Comparison of ENCODE assay signal across 12 mouse cellular contexts in genomic region chr15:103462539-103463261, GRCm38 (mm10). TPM values are rescaled to one million over a fixed set of nuclear protein-coding genes. Genes with fewer than 3 reads are reported as not detected.
DNase-seq lines count a peak whose midpoint lies in the region; ATAC-seq and TF ChIP-seq lines count a peak whose summit lies in the region.
"Had no signal": no experiment of that assay in that cellular context is flagged by ENCODE, and none has a peak within 500 bp of the region (broad histone marks: within the 10 kb centered on the region; RNA-seq: fewer than 3 reads in every experiment).

No protein-coding gene starts in this region.

- no peak for TF ChIP-seq CTCF in kidney, adult 2 months (conservative IDR thresholded peaks at IDR 0.05; ENCODE audit: insufficient read depth, insufficient read length, low read depth, low read length)
- TF ChIP-seq CTCF in midbrain, postnatal 0 days (IDR thresholded peaks at IDR 0.05), result no peak

- 71% methylated on average over 7 of the region's 7 CpGs for WGBS in kidney, adult 2 months
- WGBS in midbrain, postnatal 0 days, result 62% methylated on average over 7 of the region's 7 CpGs
- 65% methylated on average over 7 of the region's 7 CpGs for WGBS in midbrain, embryonic 16.5 days
- WGBS in stomach, embryonic 15.5 days, result 41% methylated on average over 7 of the region's 7 CpGs

- no peak overlapping the region for H3K4me2 ChIP-seq in midbrain, postnatal 0 days (ENCODE audit: low read depth, low read length, poor library complexity, severe bottlenecking)
- H3K4me2 ChIP-seq in midbrain, embryonic 16.5 days (ENCODE audit: low read length), result no peak overlapping the region
- no peak overlapping the region; the same call in 1 of the 2 replicates for H3K4me2 ChIP-seq in stomach, embryonic 15.5 days
- H3K4me2 ChIP-seq: embryonic facial prominence, embryonic 15.5 days; lung, embryonic 15.5 days had no signal

- peak; percentile 12 for DNase-seq in kidney, adult 2 months
- no peak for DNase-seq in kidney, adult 18-20 months
- DNase-seq in midbrain, postnatal 0 days (ENCODE audit: low spot score), result peak; percentile 57
- DNase-seq in heart, adult 9 months (ENCODE audit: low spot score in 2 of 2), result peak; percentile 23 to 43
- DNase-seq: cerebellum, adult 11 months; layer of hippocampus, postnatal 36 days had no signal

- peak; percentile 31; the same call in 1 of the 2 replicates for ATAC-seq in midbrain, postnatal 0 days (ENCODE audit: low FRiP score)
- no peak for ATAC-seq in midbrain, embryonic 16.5 days
- ATAC-seq in stomach, embryonic 15.5 days (ENCODE audit: insufficient read depth, low FRiP score, low read depth), result peak; percentile 70; the same call in 1 of the 2 replicates
- ATAC-seq in monocyte, adult 5-6 weeks (replicated peaks; ENCODE audit: insufficient number of reproducible peaks, low FRiP score, low TSS enrichment, poor library complexity, severe bottlenecking), result no peak

- no peaks in the 10 kb centered on the region for H3K4me1 ChIP-seq in kidney, adult 2 months (ENCODE audit: control insufficient read depth, insufficient read depth, low read length)
- H3K4me1 ChIP-seq in midbrain, postnatal 0 days (ENCODE audit: insufficient read depth, low read length), result no peaks in the 10 kb centered on the region
- no peaks in the 10 kb centered on the region for H3K4me1 ChIP-seq in midbrain, embryonic 16.5 days (ENCODE audit: control insufficient read depth, insufficient read depth, low read length)
- no peaks in the 10 kb centered on the region for H3K4me1 ChIP-seq in stomach, embryonic 15.5 days
- H3K4me1 ChIP-seq: embryonic facial prominence, embryonic 15.5 days; lung, embryonic 15.5 days had no signal

- TF ChIP-seq POLR2A in kidney, adult 2 months (IDR thresholded peaks at IDR 0.05; ENCODE audit: low read depth, low read length), result no peak

- H3K27me3 ChIP-seq in kidney, adult 2 months (replicated peaks; ENCODE audit: control insufficient read depth, insufficient read depth, low read length), result no peaks in the 10 kb centered on the region; the same call in 1 of the 2 replicates
- H3K27me3 ChIP-seq in midbrain, postnatal 0 days (ENCODE audit: insufficient read depth, low read length), result no peaks in the 10 kb centered on the region
- no peaks in the 10 kb centered on the region for H3K27me3 ChIP-seq in midbrain, embryonic 16.5 days (ENCODE audit: control insufficient read depth, insufficient read depth, low read depth, low read length)
- H3K27me3 ChIP-seq in stomach, embryonic 15.5 days (replicated peaks), result no peaks in the 10 kb centered on the region
- H3K27me3 ChIP-seq: embryonic facial prominence, embryonic 15.5 days; lung, embryonic 15.5 days had no signal

- H3K9ac ChIP-seq in midbrain, postnatal 0 days (replicated peaks; ENCODE audit: low read length, poor library complexity, severe bottlenecking), result no peak overlapping the region
- H3K9ac ChIP-seq in midbrain, embryonic 16.5 days (ENCODE audit: low read depth, low read length), result no peak overlapping the region
- no peak overlapping the region for H3K9ac ChIP-seq in stomach, embryonic 15.5 days
- H3K9ac ChIP-seq: embryonic facial prominence, embryonic 15.5 days; lung, embryonic 15.5 days had no signal

- no peaks in the 10 kb centered on the region for H3K9me3 ChIP-seq in midbrain, postnatal 0 days (ENCODE audit: low read length)
- no peaks in the 10 kb centered on the region for H3K9me3 ChIP-seq in midbrain, embryonic 16.5 days (replicated peaks; ENCODE audit: control insufficient read depth, low read length, poor library complexity, severe bottlenecking)
- no peaks in the 10 kb centered on the region for H3K9me3 ChIP-seq in stomach, embryonic 15.5 days
- H3K9me3 ChIP-seq: embryonic facial prominence, embryonic 15.5 days; lung, embryonic 15.5 days had no signal

- H3K36me3 ChIP-seq in kidney, adult 2 months (ENCODE audit: control insufficient read depth, insufficient read depth, low read length), result no peaks in the 10 kb centered on the region
- H3K36me3 ChIP-seq in midbrain, postnatal 0 days (ENCODE audit: insufficient read depth, low read length), result no peaks in the 10 kb centered on the region
- no peaks in the 10 kb centered on the region for H3K36me3 ChIP-seq in midbrain, embryonic 16.5 days (ENCODE audit: control insufficient read depth, insufficient read depth, low read length)
- no peaks in the 10 kb centered on the region for H3K36me3 ChIP-seq in stomach, embryonic 15.5 days
- H3K36me3 ChIP-seq: embryonic facial prominence, embryonic 15.5 days; lung, embryonic 15.5 days had no signal

- no peak overlapping the region for H3K4me3 ChIP-seq in kidney, adult 2 months (ENCODE audit: insufficient read depth, low read depth, low read length)
- H3K4me3 ChIP-seq in midbrain, postnatal 0 days (ENCODE audit: low read depth, low read length), result no peak overlapping the region
- no peak overlapping the region for H3K4me3 ChIP-seq in midbrain, embryonic 16.5 days (ENCODE audit: low read depth, low read length)
- H3K4me3 ChIP-seq in stomach, embryonic 15.5 days (replicated peaks), result no peak overlapping the region
- H3K4me3 ChIP-seq: embryonic facial prominence, embryonic 15.5 days; lung, embryonic 15.5 days had no signal

- H3K27ac ChIP-seq in kidney, adult 2 months (ENCODE audit: insufficient read depth, low read depth, low read length), result no peak overlapping the region
- no peak overlapping the region for H3K27ac ChIP-seq in midbrain, postnatal 0 days (ENCODE audit: low read depth, low read length)
- no peak overlapping the region for H3K27ac ChIP-seq in midbrain, embryonic 16.5 days (ENCODE audit: low read length)
- H3K27ac ChIP-seq in stomach, embryonic 15.5 days, result peak overlapping the region; percentile 38; the same call in 1 of the 2 replicates
- H3K27ac ChIP-seq: embryonic facial prominence, embryonic 15.5 days; lung, embryonic 15.5 days had no signal

RNA-seq across cellular contexts. Expression of gene Nckap1l, which starts 9.1 kb away (rescaled TPM):
- 3.0 and 5.9 TPM in 2 replicates for polyA plus RNA-seq in kidney, adult 2 months (2012; rRNA removed)
- total RNA-seq in midbrain, postnatal 0 days (2014; rRNA removed), result 4.6 and 4.7 TPM in 2 replicates
- 2.0 and 2.4 TPM in 2 replicates for polyA plus RNA-seq in midbrain, postnatal 0 days (2015; fragmentation: Nextera tagmentation; extraction: Ambion mirVana)
- 1.5 and 1.6 TPM in 2 replicates for polyA plus RNA-seq in midbrain, embryonic 16.5 days (2015; fragmentation: Nextera tagmentation; extraction: Ambion mirVana)
- polyA plus RNA-seq in stomach, embryonic 15.5 days (2015; fragmentation: Nextera tagmentation; extraction: Ambion mirVana), result 3.7 and 4.1 TPM in 2 replicates
- 272 to 295 TPM (median 278 TPM) in 3 replicates for total RNA-seq in monocyte, adult 5-6 weeks (2017)

RNA-seq across cellular contexts. Expression of gene Gtsf2, which starts 14.4 kb away (rescaled TPM):
- polyA plus RNA-seq in kidney, adult 2 months (2012; rRNA removed), result not detected in 2 replicates
- total RNA-seq in midbrain, postnatal 0 days (2014; rRNA removed), result 0.44 TPM in 1 of 2 replicates, not detected in the other
- polyA plus RNA-seq in midbrain, postnatal 0 days (2015; fragmentation: Nextera tagmentation; extraction: Ambion mirVana), result not detected in 2 replicates
- not detected in 2 replicates for polyA plus RNA-seq in midbrain, embryonic 16.5 days (2015; fragmentation: Nextera tagmentation; extraction: Ambion mirVana)
- not detected in 2 replicates for polyA plus RNA-seq in stomach, embryonic 15.5 days (2015; fragmentation: Nextera tagmentation; extraction: Ambion mirVana)
- 4.0 TPM in 1 of 3 replicates, not detected in the others for total RNA-seq in monocyte, adult 5-6 weeks (2017)
- total RNA-seq: layer of hippocampus, postnatal 36 days had no signal
- polyA plus RNA-seq: embryonic facial prominence, embryonic 15.5 days; intestine, embryonic 14.5 days; lung, embryonic 15.5 days had no signal

RNA-seq across cellular contexts. Expression of gene Gtsf1, which starts 32.4 kb away (rescaled TPM):
- polyA plus RNA-seq in kidney, adult 2 months (2012; rRNA removed), result 0.23 TPM in 1 of 2 replicates, not detected in the other
- not detected in 2 replicates for total RNA-seq in midbrain, postnatal 0 days (2014; rRNA removed)
- 0.50 TPM in 1 of 2 replicates, not detected in the other for polyA plus RNA-seq in midbrain, postnatal 0 days (2015; fragmentation: Nextera tagmentation; extraction: Ambion mirVana)
- 0.32 TPM in 1 of 2 replicates, not detected in the other for polyA plus RNA-seq in midbrain, embryonic 16.5 days (2015; fragmentation: Nextera tagmentation; extraction: Ambion mirVana)
- not detected in 2 replicates for polyA plus RNA-seq in stomach, embryonic 15.5 days (2015; fragmentation: Nextera tagmentation; extraction: Ambion mirVana)
- not detected in 3 replicates for total RNA-seq in monocyte, adult 5-6 weeks (2017)
- total RNA-seq: layer of hippocampus, postnatal 36 days had no signal
- polyA plus RNA-seq: embryonic facial prominence, embryonic 15.5 days; intestine, embryonic 14.5 days had no signal

RNA-seq across cellular contexts. Expression of gene Pde1b, which starts 40.1 kb away (rescaled TPM):
- 2.0 and 2.8 TPM in 2 replicates for polyA plus RNA-seq in kidney, adult 2 months (2012; rRNA removed)
- total RNA-seq in midbrain, postnatal 0 days (2014; rRNA removed), result 112 TPM in 2 replicates
- polyA plus RNA-seq in midbrain, postnatal 0 days (2015; fragmentation: Nextera tagmentation; extraction: Ambion mirVana), result 69.3 and 74.6 TPM in 2 replicates
- 77.7 and 91.9 TPM in 2 replicates for polyA plus RNA-seq in midbrain, embryonic 16.5 days (2015; fragmentation: Nextera tagmentation; extraction: Ambion mirVana)
- polyA plus RNA-seq in stomach, embryonic 15.5 days (2015; fragmentation: Nextera tagmentation; extraction: Ambion mirVana), result 8.8 and 9.4 TPM in 2 replicates
- total RNA-seq in monocyte, adult 5-6 weeks (2017), result 28.6 to 54.5 TPM (median 38.7 TPM) in 3 replicates

Comparison
In these comparisons a context has a peak if more than half of its experiments do, and no peak if none do; other contexts are left out.
1. ATAC-seq: peak in midbrain, postnatal 0 days (single experiment) and stomach, embryonic 15.5 days (single experiment); none in midbrain, embryonic 16.5 days (single experiment) and monocyte, adult 5-6 weeks (single experiment).